Mouse (Mus musculus): ENCODE measurements around the gene Acer3. TPM values are rescaled to one million over a fixed set of nuclear protein-coding genes. Genes with fewer than 3 reads are reported as not detected.

Acer3 gene
- polyA plus RNA-seq, 1 experiment = 6.2 TPM

DNA sequence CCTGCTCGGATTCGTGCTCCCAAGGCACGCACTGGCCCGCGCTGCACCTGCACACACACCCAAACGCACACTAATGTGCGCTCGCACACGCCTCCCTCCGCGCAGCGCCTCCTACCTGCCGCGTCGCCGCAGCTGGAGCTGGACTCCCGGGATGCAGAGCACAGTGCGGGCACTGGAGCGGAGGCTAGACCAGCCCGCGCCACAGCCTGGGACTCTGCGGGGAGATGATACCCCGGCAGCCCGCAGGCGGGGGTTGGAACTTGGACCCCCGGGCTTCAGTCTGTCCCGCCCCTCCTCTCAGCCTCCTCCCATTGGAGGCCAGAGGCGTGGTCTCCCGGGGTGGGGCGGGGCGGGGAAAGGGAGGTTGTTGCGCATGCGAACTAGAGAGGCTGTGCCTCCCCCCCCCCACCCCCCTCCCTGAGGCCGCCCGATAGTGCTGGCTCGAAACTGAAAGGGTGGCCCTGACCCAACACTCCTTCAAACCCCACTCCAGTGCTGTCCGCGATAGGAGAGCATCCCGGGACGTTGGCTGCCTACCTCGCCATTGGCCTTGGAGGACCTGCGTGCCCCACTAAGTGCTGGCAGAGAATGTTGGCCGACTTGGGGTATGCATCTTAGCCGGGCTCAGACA, 143.0 kb downstream of the Acer3 start, which contains the start of gene Capn5:
TSS of gene Capn5 (minus strand) at position 346 of the 631 bp plus-strand sequence.
- TF ChIP-seq CTCF (IDR thresholded peaks at IDR 0.05; ENCODE audit: extremely low read depth, insufficient read depth, insufficient read length, insufficient replicate concordance) = peak; percentile 49; the same call in 1 of the 2 replicates
- 0 out of 2 replicates have a peak, but pooled peaks have one; percentile 6 for TF ChIP-seq POLR2A (IDR thresholded peaks at IDR 0.05; ENCODE audit: low read depth, low read length)
- Histone ChIP-seq H3K4me1 (ENCODE audit: control insufficient read depth, insufficient read depth, insufficient read length) (peaks cover 9% of the 10 kb centered on the region), H3K27me3 (ENCODE audit: control insufficient read depth, insufficient read depth, low read length) (no peaks in the 10 kb centered on the region), H3K27ac (ENCODE audit: insufficient read depth, low read length) (peak within 1 kb of the TSS; percentile 61), H3K4me3 (ENCODE audit: extremely low read depth, insufficient read depth, insufficient read length) (peak within 1 kb of the TSS; percentile 99), H3K36me3 (ENCODE audit: control insufficient read depth, insufficient read depth, low read length) (no peaks in the 10 kb centered on the region)
- peak; percentile 58 to 73 for DNase-seq (ENCODE audit: low read depth in 1 of 2, low spot score in 2 of 2)
- WGBS = 1% methylated on average over 43 of the region's 44 CpGs

DNA sequence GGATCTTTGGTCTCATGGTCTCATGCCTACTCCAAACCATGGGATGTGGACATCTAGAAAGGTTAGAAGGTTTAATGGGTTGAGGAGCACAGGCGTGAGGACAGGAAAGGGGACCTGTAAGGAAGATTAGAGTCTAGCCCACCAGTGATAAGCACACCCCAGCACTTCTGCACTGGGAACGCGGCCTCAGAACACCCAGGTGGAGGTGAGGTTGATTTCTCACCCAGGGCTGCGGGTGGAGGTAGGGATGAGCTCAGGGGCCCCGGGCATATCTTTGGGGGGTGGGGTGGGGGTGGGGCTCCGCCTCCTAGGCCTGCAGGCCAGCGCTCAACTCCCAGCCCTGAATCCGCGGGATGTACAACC, 143.5 kb downstream of the Acer3 start:
- Histone ChIP-seq H3K27me3 (ENCODE audit: control insufficient read depth, insufficient read depth, low read length) (no peaks in the 10 kb centered on the region), H3K4me3 (ENCODE audit: extremely low read depth, insufficient read depth, insufficient read length) (peak overlapping the region; percentile 99), H3K4me1 (ENCODE audit: control insufficient read depth, insufficient read depth, insufficient read length) (peaks cover 9% of the 10 kb centered on the region), H3K27ac (ENCODE audit: insufficient read depth, low read length) (no peak overlapping the region), H3K36me3 (ENCODE audit: control insufficient read depth, insufficient read depth, low read length) (no peaks in the 10 kb centered on the region)
- WGBS = 5% methylated on average over 9 of the region's 9 CpGs
- no peak for DNase-seq (ENCODE audit: low read depth in 1 of 2, low spot score in 2 of 2)
- TF ChIP-seq CTCF (IDR thresholded peaks at IDR 0.05; ENCODE audit: extremely low read depth, insufficient read depth, insufficient read length, insufficient replicate concordance) (no peak), POLR2A (IDR thresholded peaks at IDR 0.05; ENCODE audit: low read depth, low read length) (no peak)

DNA sequence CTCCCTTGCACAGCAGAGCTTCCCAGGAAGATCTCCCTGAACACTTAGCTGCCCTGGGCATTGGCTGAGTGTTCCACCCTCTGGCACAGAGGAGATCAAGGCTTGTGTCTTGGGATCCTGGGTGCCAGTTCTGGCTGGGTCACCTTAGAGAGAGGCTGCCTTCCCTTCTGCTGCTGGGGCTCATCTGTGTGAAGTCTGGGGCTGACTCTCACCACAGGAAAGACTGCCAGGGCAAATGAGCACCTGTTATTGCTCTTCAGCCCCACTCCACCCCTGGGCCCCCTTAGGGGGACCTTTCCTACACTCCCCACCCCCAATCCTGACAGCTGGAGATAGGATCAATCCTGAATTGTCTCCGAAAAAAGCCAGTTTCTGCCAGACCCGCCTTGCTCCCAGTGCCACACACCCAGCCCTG, 143.9 kb downstream of the Acer3 start:
- DNase-seq (ENCODE audit: low read depth in 1 of 2, low spot score in 2 of 2) = no peak
- TF ChIP-seq CTCF (IDR thresholded peaks at IDR 0.05; ENCODE audit: extremely low read depth, insufficient read depth, insufficient read length, insufficient replicate concordance) = no peak
- TF ChIP-seq POLR2A (IDR thresholded peaks at IDR 0.05; ENCODE audit: low read depth, low read length) = no peak
- WGBS = 53% methylated on average over 2 of the region's 2 CpGs
- no peaks in the 10 kb centered on the region for H3K27me3 ChIP-seq (ENCODE audit: control insufficient read depth, insufficient read depth, low read length)
- H3K36me3 ChIP-seq (ENCODE audit: control insufficient read depth, insufficient read depth, low read length) = no peaks in the 10 kb centered on the region
- no peak overlapping the region for H3K4me3 ChIP-seq (ENCODE audit: extremely low read depth, insufficient read depth, insufficient read length)
- peaks cover 9% of the 10 kb centered on the region for H3K4me1 ChIP-seq (ENCODE audit: control insufficient read depth, insufficient read depth, insufficient read length)
- H3K27ac ChIP-seq (ENCODE audit: insufficient read depth, low read length) = peak overlapping the region; percentile 12; the same call in 1 of the 2 replicates

DNA sequence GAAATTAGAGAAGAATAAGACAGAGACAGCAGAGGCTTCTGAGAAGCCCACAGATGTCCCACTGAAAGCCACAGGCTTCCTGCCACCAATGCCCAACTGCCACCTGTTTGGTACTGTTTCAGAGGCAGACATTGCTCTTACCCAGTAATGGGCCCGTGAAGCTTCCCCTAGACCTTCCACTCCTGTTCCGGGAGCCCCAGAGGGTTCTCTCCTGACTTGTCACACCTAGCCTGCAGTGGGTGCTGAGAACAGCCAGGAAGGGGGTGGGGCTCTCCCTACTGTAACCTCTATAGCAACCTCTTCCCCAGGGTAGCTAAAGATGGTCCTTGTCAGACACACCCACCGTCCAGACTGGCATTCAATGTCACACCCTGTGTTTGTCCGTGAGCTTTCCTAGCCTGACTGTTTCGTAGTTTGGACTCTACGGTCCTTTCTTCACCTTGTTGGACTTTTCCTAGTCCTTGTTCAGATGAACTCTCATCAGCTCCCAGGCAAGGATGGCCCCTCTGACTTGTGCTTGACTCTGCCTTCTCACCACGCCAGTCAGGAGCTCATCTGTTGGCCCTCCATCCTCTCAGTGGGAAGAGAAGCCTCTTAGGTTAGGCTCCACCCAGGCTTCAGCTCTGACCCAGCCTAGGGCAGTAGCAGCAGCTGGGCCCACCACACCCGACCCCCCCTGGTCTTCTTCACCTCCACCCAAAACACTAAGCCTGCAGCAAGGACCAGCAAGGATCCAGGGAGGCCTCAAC, 144.5 kb downstream of the Acer3 start:
- Histone ChIP-seq H3K27me3 (ENCODE audit: control insufficient read depth, insufficient read depth, low read length) (no peaks in the 10 kb centered on the region), H3K4me3 (ENCODE audit: extremely low read depth, insufficient read depth, insufficient read length) (no peak overlapping the region), H3K27ac (ENCODE audit: insufficient read depth, low read length) (peak overlapping the region; percentile 12; the same call in 1 of the 2 replicates), H3K4me1 (ENCODE audit: control insufficient read depth, insufficient read depth, insufficient read length) (peaks cover 9% of the 10 kb centered on the region), H3K36me3 (ENCODE audit: control insufficient read depth, insufficient read depth, low read length) (no peaks in the 10 kb centered on the region)
- no peak for DNase-seq (ENCODE audit: low read depth in 1 of 2, low spot score in 2 of 2)
- 44% methylated on average over 8 of the region's 8 CpGs for WGBS
- TF ChIP-seq CTCF (IDR thresholded peaks at IDR 0.05; ENCODE audit: extremely low read depth, insufficient read depth, insufficient read length, insufficient replicate concordance) = no peak
- no peak for TF ChIP-seq POLR2A (IDR thresholded peaks at IDR 0.05; ENCODE audit: low read depth, low read length)

DNA sequence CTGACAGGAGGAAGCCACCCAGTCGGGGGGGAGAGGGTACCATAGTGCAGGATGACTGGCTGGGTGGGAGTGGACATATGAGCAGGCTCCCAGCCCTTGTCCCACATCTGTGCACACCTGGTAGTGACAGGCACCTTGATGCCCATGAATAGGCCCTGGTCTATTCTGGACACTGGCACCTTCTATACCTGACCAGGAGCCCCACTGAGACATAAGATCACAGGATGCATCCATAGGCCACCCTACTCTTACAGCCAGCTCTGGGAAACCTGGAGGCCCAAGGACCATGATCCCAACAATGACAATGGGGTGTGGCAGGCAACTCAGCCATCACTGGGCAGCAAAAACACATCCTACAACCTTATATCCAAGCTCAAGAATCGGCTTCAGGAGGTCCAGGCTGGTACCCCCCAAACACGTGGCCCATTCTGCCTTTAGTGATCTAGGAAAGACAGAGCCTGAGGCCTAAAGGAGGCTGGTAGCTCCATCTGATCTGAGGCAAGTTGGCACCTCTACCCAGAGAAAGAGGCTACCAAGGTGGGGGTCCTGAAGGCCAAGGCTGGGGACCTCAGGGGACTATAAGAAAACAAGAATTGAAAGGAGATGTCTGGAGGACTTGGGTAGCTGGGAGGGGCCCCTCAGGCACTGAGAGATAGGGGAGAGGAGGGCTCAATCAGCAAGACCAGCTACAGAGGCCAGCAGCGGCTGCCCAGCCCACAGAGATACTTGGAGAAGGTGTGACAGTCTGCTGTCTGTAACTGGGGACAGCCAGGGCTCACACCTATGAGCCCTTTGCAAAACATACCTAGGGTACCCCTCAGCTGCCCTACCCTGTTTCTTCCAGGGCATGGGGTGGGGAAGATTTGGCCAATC, 145.9 kb downstream of the Acer3 start:
- Histone ChIP-seq H3K4me3 (ENCODE audit: extremely low read depth, insufficient read depth, insufficient read length) (no peak overlapping the region), H3K36me3 (ENCODE audit: control insufficient read depth, insufficient read depth, low read length) (no peaks in the 10 kb centered on the region), H3K27me3 (ENCODE audit: control insufficient read depth, insufficient read depth, low read length) (no peaks in the 10 kb centered on the region), H3K27ac (ENCODE audit: insufficient read depth, low read length) (peak overlapping the region; percentile 18; the same call in 1 of the 2 replicates), H3K4me1 (ENCODE audit: control insufficient read depth, insufficient read depth, insufficient read length) (peaks cover 9% of the 10 kb centered on the region)
- TF ChIP-seq POLR2A (IDR thresholded peaks at IDR 0.05; ENCODE audit: low read depth, low read length) (no peak), CTCF (IDR thresholded peaks at IDR 0.05; ENCODE audit: extremely low read depth, insufficient read depth, insufficient read length, insufficient replicate concordance) (no peak)
- WGBS = 82% methylated on average over 4 of the region's 4 CpGs
- DNase-seq (ENCODE audit: low read depth in 1 of 2, low spot score in 2 of 2) = no peak

DNA sequence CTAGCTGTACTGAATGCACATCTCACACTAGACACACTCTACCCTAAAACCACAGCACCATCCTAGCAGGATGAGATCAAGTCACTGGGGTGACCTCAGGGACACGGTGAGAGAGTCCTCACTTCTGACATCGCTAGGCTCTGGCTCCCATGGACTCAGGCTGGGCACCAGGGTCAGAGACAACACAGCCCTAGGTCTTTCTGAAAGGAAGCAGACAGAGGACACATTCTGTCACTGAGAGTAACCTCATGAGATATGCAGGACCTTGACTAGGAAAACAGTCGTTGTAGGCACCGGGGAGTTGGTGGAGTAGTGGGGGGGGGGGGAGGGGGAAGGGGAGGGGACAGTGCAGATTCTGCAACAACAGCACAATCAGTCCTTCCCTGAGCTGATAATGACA, 147.6 kb downstream of the Acer3 start:
- Histone ChIP-seq H3K36me3 (ENCODE audit: control insufficient read depth, insufficient read depth, low read length) (no peaks in the 10 kb centered on the region), H3K27ac (ENCODE audit: insufficient read depth, low read length) (no peak overlapping the region), H3K4me3 (ENCODE audit: extremely low read depth, insufficient read depth, insufficient read length) (no peak overlapping the region), H3K27me3 (ENCODE audit: control insufficient read depth, insufficient read depth, low read length) (no peaks in the 10 kb centered on the region), H3K4me1 (ENCODE audit: control insufficient read depth, insufficient read depth, insufficient read length) (peaks cover 7% of the 10 kb centered on the region)
- 40% methylated on average over 4 of the region's 4 CpGs for WGBS
- TF ChIP-seq POLR2A (IDR thresholded peaks at IDR 0.05; ENCODE audit: low read depth, low read length) (no peak), CTCF (IDR thresholded peaks at IDR 0.05; ENCODE audit: extremely low read depth, insufficient read depth, insufficient read length, insufficient replicate concordance) (no peak)
- no peak for DNase-seq (ENCODE audit: low read depth in 1 of 2, low spot score in 2 of 2)

Measured in spleen, adult 2 months (tissue).